Mouse (Mus musculus): ENCODE data around the gene Pex10. TPM values are rescaled to one million over a fixed set of nuclear protein-coding genes. Genes with fewer than 3 reads are reported as not detected.
"Not testable (repeated sequence)": the region's sequence is repeated elsewhere in the genome, so short reads cannot be mapped to it uniquely, and the experiment has no call there.

Gene Pex10
- polyA plus RNA-seq, 1 experiment from 2014 or later, result 21.4 TPM

DNA sequence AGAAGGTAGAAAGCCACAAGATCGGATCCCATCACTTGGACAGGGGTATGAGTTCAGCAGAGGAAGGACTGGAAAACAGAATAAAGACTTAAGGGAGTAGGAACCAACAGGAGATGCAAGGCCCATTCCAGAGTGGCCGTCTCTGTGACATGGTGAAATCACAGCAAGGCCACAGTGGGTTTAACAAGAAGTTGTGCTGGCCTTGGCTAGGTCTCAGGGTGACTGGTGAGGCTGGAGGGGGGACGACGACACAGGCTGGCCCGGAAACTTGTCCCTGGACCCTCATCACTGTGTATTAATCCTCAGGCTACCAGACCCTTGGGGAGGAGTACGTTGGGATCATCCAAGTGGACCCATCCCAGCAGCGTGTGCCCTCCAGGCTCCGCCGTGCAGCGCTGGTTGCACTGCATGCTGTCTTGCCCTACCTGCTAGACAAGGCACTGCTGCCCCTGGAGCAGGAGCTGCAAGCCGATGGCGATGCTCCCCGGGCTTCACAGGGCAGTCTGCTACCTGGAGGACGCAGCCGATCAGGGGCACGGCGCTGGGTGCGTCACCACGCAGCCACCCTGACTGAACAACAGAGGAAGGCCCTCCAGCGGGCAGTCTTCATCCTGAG is 1.6 kb downstream of the Pex10 start:
- WGBS, result 94% methylated on average over 20 of the region's 20 CpGs
- peaks cover 52% of the 10 kb centered on the region for H3K36me3 ChIP-seq
- H3K27ac ChIP-seq, result no peak overlapping the region
- H3K4me3 ChIP-seq, result peak overlapping the region; percentile 79; the same call in 1 of the 2 replicates
- H3K9me3 ChIP-seq, result no peaks in the 10 kb centered on the region
- no peak for DNase-seq (ENCODE audit: low spot score)
- peaks cover 3% of the 10 kb centered on the region; the same call in 1 of the 2 replicates for H3K27me3 ChIP-seq (ENCODE audit: insufficient read depth, poor library complexity, severe bottlenecking)
- H3K4me1 ChIP-seq (replicated peaks), result peaks cover 42% of the 10 kb centered on the region

DNA sequence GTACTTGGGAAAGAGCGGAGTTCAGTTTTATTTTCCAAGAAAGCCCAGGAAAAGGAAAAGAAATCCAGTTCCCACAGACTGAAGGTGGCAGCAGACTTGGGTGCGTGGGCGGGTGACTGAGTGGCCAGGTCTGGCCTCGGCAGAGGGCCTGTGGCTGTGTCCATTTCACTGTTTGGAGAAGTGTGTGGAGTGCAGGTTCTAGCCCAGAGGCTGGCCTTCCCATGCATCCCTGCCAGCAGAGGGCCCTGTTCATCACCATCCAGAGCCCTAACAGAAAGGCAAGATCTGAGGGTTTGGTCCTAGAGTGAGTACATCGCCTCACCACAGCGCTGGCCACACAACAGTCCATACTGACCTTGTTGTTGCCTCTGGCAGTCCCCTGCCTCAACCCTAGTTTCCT is 2.4 kb downstream of the Pex10 start:
- 86% methylated on average over 6 of the region's 6 CpGs for WGBS
- no peak for DNase-seq (ENCODE audit: low spot score)
- no peak overlapping the region for H3K27ac ChIP-seq
- H3K9me3 ChIP-seq, result no peaks in the 10 kb centered on the region
- no peaks in the 10 kb centered on the region for H3K27me3 ChIP-seq (ENCODE audit: insufficient read depth, poor library complexity, severe bottlenecking)
- no peak overlapping the region for H3K4me3 ChIP-seq
- peaks cover 36% of the 10 kb centered on the region for H3K4me1 ChIP-seq (replicated peaks)
- peaks cover 59% of the 10 kb centered on the region for H3K36me3 ChIP-seq

DNA sequence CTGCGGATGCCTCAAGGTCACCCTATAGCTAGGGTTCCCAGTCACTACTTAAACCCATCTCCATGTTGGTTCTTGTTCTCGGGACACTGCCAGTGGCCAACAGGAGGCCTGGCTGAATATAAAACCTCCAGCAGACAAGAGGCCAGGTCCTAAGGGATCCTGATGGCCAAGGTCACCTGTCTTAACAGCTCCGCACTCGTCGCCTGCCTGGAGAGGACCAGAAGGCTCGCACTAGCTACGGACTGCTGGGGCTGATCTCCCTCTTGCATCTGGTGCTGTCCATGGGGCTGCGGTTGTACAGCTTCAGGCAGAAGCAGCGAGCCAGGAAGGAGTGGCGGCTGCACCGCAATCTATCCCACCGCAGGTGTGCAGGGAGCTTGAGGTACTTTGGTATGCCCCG is 3.4 kb downstream of the Pex10 start:
- Histone ChIP-seq H3K27ac (no peak overlapping the region), H3K4me3 (no peak overlapping the region), H3K27me3 (ENCODE audit: insufficient read depth, poor library complexity, severe bottlenecking) (no peaks in the 10 kb centered on the region), H3K36me3 (peaks cover 69% of the 10 kb centered on the region), H3K4me1 (replicated peaks) (peaks cover 31% of the 10 kb centered on the region), H3K9me3 (no peaks in the 10 kb centered on the region)
- DNase-seq (ENCODE audit: low spot score), result no peak
- WGBS, result 93% methylated on average over 13 of the region's 13 CpGs

DNA sequence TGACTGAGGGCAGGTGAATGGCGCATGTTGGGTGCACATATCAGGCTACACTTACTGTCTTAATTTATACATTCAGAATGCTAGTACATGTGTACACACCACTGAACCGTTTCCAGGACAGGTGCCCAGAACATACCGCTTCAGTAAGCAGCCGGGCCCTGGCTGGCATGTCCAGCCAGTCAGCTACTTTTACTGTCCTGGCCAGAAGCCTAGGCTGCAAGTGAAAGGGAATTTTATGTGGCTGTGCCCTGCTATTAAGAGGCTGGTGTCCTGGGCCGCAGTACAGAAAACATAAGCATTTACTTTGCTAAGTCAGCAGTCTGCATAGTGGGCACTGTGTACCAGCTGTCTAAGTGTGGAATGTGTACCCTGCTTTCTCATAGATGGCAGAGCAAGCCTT is 4.1 kb downstream of the Pex10 start:
- 94% methylated on average over 5 of the region's 5 CpGs for WGBS
- Histone ChIP-seq H3K36me3 (peaks cover 76% of the 10 kb centered on the region), H3K27me3 (ENCODE audit: insufficient read depth, poor library complexity, severe bottlenecking) (no peaks in the 10 kb centered on the region), H3K27ac (no peak overlapping the region), H3K4me1 (replicated peaks) (peaks cover 28% of the 10 kb centered on the region), H3K4me3 (no peak overlapping the region), H3K9me3 (no peaks in the 10 kb centered on the region)
- DNase-seq (ENCODE audit: low spot score), result no peak

DNA sequence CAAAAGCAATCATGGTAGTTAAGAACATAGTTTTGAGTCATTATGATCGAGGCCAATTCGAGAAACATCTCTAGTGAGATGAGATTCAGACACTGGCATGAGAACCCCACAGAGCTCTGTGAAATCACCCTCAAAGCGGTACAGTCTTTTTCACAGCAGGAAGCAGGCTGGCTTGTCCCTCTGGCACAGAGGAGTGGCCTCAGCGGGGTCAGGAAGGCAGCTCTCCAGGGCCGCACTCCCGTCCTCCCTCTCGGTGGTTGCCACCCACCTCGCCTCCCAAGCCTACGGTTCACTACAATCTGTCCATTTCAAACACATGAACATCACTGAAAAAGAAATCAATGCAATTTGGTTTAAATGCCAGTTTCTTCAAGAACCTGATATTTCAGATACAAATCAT is 7.6 kb downstream of the Pex10 start:
- H3K4me1 ChIP-seq (replicated peaks), result no peaks in the 10 kb centered on the region
- WGBS, result 80% methylated on average over 9 of the region's 9 CpGs
- H3K9me3 ChIP-seq, result no peaks in the 10 kb centered on the region
- H3K27ac ChIP-seq, result no peak overlapping the region
- peaks cover 100% of the 10 kb centered on the region for H3K36me3 ChIP-seq
- no peak overlapping the region for H3K4me3 ChIP-seq
- no peaks in the 10 kb centered on the region for H3K27me3 ChIP-seq (ENCODE audit: insufficient read depth, poor library complexity, severe bottlenecking)
- DNase-seq (ENCODE audit: low spot score), result no peak

DNA sequence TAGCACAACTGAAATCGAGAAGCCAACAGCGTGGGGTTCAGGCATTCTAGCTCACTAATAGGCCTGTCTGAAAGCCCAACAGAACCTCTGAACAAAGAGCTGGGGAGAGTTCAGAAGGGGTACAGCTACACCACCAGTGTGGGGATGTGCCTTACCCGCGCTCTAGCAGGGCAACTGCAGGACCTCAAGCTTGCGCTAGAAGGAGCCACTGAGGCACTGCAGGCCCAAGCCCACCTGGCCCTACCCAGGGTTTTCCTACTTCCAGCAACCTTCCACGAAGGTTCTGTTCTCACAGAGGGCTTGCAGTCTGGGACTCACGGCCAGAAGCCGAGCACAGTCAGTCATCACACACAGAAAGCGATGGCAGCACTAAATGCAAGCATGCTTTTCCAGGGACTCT is 8.3 kb downstream of the Pex10 start:
- Histone ChIP-seq H3K27ac (no peak overlapping the region), H3K4me3 (no peak overlapping the region), H3K4me1 (replicated peaks) (no peaks in the 10 kb centered on the region), H3K27me3 (ENCODE audit: insufficient read depth, poor library complexity, severe bottlenecking) (no peaks in the 10 kb centered on the region), H3K36me3 (peaks cover 100% of the 10 kb centered on the region), H3K9me3 (no peaks in the 10 kb centered on the region)
- DNase-seq (ENCODE audit: low spot score), result no peak
- WGBS, result 92% methylated on average over 9 of the region's 9 CpGs

DNA sequence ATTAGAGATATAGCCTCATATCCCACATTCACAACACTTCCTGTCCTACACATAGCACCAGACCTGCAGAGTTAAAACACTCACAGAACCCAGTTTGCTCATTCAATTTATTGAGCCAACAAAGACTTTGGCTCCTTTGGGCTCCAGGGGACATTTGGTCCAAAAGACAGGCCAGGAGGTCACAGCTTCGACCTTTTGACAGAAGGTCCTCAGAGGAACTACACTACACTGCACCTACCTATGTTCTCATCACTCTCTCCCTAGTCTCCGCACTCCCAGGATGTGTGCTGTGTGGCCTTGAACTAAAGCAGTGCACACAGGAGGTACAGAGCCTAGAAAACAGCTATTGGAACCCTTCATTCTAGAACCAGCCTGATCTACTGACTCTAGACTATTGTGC is 9.0 kb downstream of the Pex10 start:
- Histone ChIP-seq H3K9me3 (no peaks in the 10 kb centered on the region), H3K36me3 (peaks cover 100% of the 10 kb centered on the region), H3K27me3 (ENCODE audit: insufficient read depth, poor library complexity, severe bottlenecking) (no peaks in the 10 kb centered on the region), H3K4me1 (replicated peaks) (no peaks in the 10 kb centered on the region), H3K4me3 (no peak overlapping the region), H3K27ac (no peak overlapping the region)
- whole genome bisulfite sequencing, result 92% methylated on average over 2 of the region's 2 CpGs
- no peak for DNase-seq (ENCODE audit: low spot score)

DNA sequence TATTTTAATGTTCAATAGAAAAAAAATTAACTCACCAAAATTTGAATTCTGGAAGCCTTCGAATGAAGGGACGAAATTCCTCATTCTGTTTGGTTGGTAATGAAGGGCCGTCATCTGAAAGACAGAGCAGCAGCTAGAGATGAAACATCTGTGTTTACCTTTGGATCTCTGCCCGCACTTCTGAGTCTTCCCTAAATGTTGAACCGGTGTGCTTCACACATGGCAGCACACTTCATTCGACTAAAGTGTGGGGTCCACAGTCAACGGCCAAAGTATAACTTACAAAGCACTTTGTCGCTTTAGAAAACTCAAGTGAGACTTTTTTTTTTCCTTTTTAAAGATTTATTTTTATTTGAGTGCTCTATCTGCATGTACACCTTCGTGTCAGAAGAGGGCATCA is 9.9 kb downstream of the Pex10 start:
- Histone ChIP-seq H3K36me3 (peaks cover 98% of the 10 kb centered on the region), H3K27ac (no peak overlapping the region), H3K4me1 (replicated peaks) (no peaks in the 10 kb centered on the region), H3K4me3 (no peak overlapping the region), H3K9me3 (no peaks in the 10 kb centered on the region), H3K27me3 (ENCODE audit: insufficient read depth, poor library complexity, severe bottlenecking) (no peaks in the 10 kb centered on the region)
- DNase-seq (ENCODE audit: low spot score), result no peak
- 90% methylated on average over 9 of the region's 9 CpGs for WGBS

DNA sequence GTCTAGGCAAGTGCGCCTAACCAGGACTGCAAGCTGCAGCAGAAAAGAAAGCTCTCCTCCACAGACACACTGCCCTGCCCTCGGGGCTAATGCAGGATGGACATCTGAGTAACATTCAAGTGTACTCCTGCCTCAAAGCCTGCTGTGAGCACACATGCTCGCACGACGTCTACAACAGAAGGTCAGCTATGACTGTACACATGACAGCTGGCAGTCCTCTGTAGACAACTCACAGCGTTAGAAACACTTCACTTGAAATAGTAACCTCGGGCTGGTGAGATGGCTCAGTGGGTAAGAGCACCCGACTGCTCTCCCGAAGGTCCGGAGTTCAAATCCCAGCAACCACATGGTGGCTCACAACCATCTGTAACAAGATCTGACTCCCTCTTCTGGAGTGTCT is 12.0 kb downstream of the Pex10 start:
- peaks cover 98% of the 10 kb centered on the region for H3K36me3 ChIP-seq
- not testable (repeated sequence) for H3K9me3 ChIP-seq; H3K27me3 ChIP-seq (ENCODE audit: insufficient read depth, poor library complexity, severe bottlenecking); H3K4me1 ChIP-seq (replicated peaks); H3K4me3 ChIP-seq; DNase-seq (ENCODE audit: low spot score); H3K27ac ChIP-seq
- WGBS, result 92% methylated on average over 10 of the region's 10 CpGs

DNA sequence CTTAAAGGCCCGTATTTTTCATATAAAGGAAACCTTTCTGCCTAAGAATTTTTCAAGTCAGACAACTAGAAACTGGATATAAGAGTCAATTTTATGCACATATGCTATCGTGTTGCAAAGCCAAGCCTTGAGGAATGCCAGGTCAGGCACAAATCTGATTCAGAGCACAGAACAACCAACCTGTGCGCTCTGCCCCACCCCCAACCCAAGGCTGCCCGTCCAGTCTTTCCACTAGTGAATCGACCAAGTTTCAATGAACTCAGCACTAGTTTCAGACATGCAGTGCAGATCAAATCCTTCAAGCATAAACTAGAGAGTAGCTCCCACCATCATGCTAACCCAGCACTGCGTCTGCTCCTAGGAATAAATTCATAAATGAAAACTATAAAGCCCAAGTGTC is 12.8 kb downstream of the Pex10 start:
- H3K4me3 ChIP-seq, result no peak overlapping the region
- no peaks in the 10 kb centered on the region for H3K27me3 ChIP-seq (ENCODE audit: insufficient read depth, poor library complexity, severe bottlenecking)
- no peak for DNase-seq (ENCODE audit: low spot score)
- peaks cover 92% of the 10 kb centered on the region for H3K36me3 ChIP-seq
- H3K9me3 ChIP-seq, result no peaks in the 10 kb centered on the region
- H3K27ac ChIP-seq, result no peak overlapping the region
- WGBS, result 89% methylated on average over 6 of the region's 6 CpGs
- peaks cover 16% of the 10 kb centered on the region for H3K4me1 ChIP-seq (replicated peaks)

DNA sequence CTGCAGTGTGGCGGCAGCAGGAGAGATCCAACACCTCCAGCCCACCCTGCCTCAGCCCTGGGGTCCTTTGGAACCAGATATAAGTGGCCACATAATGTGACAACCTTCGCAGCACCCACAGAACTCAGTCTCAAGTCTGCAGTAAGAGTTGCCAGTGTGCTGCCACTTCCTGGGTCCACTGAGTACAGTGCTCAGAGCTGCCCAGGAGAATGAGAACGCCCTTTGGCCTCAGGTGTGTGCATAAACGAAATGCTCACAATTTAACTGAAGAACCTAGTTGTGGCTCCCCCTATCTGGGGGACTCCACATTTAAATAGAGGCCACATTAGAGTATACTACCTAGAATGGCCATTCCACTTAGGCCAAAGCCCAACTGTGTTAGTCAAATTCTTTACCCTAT is 16.7 kb downstream of the Pex10 start:
- H3K36me3 ChIP-seq, result peaks cover 53% of the 10 kb centered on the region
- 91% methylated on average over 4 of the region's 4 CpGs for WGBS
- H3K4me1 ChIP-seq (replicated peaks), result peaks cover 37% of the 10 kb centered on the region
- H3K4me3 ChIP-seq, result no peak overlapping the region
- H3K27ac ChIP-seq, result no peak overlapping the region
- DNase-seq (ENCODE audit: low spot score), result no peak
- no peaks in the 10 kb centered on the region for H3K27me3 ChIP-seq (ENCODE audit: insufficient read depth, poor library complexity, severe bottlenecking)
- H3K9me3 ChIP-seq, result no peaks in the 10 kb centered on the region

DNA sequence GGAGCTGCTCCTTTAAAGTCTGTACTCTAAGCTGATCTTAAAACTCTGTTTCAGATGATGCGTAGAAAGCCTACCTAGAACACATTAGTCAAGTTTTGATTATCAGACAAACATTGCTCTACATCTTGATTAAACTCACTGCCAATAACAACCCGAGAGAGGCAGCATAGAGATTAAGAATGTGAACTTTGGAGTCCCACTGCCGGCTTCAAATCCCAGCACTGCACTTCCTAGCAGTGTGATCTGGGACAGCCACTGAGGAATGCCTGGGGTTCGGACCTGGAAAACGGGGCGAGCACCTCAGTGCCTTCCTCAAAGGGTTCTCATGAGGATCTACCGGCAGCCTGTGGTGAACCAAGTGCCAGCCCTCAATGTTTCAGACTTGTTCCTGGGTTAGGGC is 17.5 kb downstream of the Pex10 start:
- H3K36me3 ChIP-seq, result peaks cover 50% of the 10 kb centered on the region
- no peak overlapping the region for H3K27ac ChIP-seq
- H3K4me1 ChIP-seq (replicated peaks), result peaks cover 37% of the 10 kb centered on the region
- 92% methylated on average over 7 of the region's 7 CpGs for WGBS
- no peak for DNase-seq (ENCODE audit: low spot score)
- H3K4me3 ChIP-seq, result peak overlapping the region; percentile 96; the same call in 1 of the 2 replicates
- H3K9me3 ChIP-seq, result no peaks in the 10 kb centered on the region
- H3K27me3 ChIP-seq (ENCODE audit: insufficient read depth, poor library complexity, severe bottlenecking), result no peaks in the 10 kb centered on the region

DNA sequence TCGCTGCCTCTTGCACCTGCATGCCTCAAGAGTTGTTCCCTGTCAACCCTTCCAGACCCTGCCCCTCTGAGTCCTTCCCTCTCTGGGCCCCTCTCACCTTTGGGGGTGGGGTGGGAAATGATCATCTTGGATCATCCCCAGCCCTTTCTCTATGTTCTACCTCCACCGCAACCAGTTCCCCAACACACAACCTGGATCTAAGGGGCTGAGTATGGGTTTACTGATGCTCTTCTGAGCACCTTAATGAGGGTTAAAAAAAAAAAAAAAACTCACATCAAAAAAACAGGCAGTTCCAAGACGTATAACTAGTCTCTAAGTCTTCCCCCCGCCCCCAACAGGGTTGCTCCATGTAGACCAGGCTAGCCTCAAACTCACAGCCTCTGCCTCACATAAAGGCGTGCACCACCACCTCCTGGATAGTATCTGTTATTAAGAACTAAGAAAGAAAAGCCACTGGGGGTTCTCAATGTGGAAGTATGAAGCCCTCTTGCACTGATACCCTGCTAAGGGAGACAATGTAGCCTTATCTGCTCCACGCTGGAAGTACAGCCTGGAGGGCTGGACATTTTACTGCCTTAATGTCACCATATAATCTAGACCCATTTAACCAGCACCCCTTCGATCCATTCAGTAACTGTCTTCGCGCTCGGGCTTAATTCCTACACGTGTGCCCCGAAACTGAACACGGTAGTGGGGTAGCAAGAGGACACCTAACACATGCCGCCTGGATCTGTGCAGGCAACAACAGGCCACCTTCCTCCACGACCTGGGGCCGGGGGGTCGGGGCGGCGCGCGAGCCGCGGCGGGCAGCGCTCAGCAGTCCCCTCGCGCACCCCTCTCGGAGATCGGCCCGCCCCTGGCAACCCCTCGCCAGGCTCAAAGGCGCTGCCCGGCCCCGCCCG is 18.6 kb downstream of the Pex10 start:
- 6% methylated on average over 35 of the region's 35 CpGs for whole genome bisulfite sequencing
- peaks cover 42% of the 10 kb centered on the region for H3K36me3 ChIP-seq
- DNase-seq (ENCODE audit: low spot score), result no peak

More for the DNA sequence above, 18.6 kb downstream of the Pex10 start:
- Histone ChIP-seq H3K4me3 (peak overlapping the region; percentile 96), H3K9me3 (no peaks in the 10 kb centered on the region), H3K4me1 (replicated peaks) (peaks cover 37% of the 10 kb centered on the region), H3K27me3 (ENCODE audit: insufficient read depth, poor library complexity, severe bottlenecking) (no peaks in the 10 kb centered on the region), H3K27ac (peak overlapping the region; percentile 94)

Measured in hindbrain, embryonic 10.5 days (tissue).